Mouse (Mus musculus) kidney, adult 10 weeks (tissue): Measurements from ENCODE around the gene Adgrg4. TPM values are rescaled to one million over a fixed set of nuclear protein-coding genes. Genes with fewer than 3 reads are reported as not detected.

Experiments
- polyA plus RNA-seq: library from polyadenylated mRNA; stranded (reverse); fragments of 350-450 nt; fragmentation: Illumina TruSeq; extraction: RNeasy Lipid Tissue Mini Kit (QIAGEN cat#74804); gene quantifications from one replicate; pipeline ENCODE4 v1.2.3, GENCODE M21; 2014; ENCODE audit warnings: low read depth, low replicate concordance

Gene Adgrg4
- polyA plus RNA-seq = 16.5 TPM

DNA sequence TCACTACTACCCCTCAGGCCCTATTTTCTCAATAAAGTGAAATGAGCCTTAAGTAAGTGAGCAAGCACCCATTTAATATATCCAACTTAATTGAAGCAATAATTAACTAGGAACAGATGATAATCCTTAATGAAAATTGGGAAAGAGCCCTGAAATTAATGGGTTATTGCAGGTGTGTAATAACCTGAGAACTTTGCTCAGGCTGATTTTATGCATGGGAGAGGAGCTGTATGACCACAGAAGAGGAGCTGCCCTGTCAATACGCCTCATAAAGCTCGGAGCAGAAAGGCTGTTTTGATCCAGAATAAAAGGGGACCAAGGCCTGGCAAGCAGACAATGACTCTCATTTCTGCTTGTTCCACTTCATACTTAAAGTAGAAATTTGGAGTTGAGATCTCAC is at the start of gene Adgrg4:
Gene Adgrg4 (plus strand): TSS at position 301 of the 400 bp plus-strand sequence.

DNA sequence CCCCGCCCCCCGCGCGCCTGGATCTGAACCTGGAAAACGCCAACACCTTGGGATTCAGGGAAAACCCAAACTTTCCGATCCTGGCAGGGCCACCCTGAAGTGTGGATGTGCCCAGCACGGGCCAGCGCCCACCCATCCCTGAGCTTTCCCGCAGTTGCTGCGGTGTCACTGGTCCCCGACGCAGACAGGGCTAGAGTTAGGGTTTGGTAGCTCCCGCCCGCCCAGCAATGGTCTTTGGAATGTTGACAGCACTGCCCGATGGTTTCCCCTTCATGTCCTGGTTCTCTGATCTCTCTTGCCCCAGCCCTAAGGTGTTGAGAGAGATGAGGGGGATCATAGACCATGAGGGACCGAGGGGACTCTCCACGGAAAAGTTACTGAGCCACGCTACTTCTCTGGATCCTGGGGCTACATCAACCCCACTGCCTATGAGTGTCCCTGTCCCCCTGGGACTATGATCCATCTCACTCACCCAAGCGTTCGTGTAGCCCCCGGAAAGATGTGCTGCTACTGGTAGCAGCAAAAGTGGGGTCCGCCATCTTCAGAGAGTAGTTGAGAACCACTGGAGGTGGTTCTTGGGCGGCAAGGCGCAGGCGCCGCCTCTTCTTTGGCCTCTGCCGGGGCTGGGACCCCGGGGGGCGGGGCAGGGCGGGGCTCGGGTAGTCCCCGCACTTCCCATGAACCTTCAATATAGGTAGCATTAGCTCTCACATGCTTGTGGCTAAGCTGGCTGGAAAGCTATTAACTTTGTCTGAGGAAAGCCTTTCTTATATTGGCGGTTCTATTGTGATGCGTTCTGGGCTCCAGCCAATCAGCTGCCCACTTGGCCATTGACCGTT is 48.0 kb upstream of the Adgrg4 start, which contains the start of gene Map7d3:
Gene Map7d3 (minus strand): TSS at position 562 of the 839 bp plus-strand sequence.

DNA sequence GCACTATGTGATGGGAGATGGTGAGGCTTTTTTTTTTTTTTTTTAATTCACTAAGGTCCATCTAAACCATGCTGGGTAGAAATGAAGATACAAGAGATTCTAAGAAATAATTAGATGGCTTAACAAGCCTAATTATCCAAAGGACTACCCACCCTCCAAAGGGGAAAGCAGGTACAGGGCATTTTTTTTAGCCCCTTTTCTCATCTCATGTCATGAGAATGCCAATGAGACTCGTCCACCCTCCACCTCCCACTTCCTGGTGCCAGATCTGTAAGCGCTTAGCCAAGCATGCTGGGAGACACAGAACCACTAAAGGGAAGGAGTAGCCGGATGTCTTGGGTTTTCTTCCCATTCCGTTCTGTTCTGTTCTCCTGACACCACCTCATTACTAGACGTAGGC is 172.8 kb downstream of the Adgrg4 start, which contains the start of gene Brs3:
Gene Brs3 (plus strand): TSS at position 301 of the 400 bp plus-strand sequence.

Other genes starting within 250 kb of the Adgrg4 start
- gene Fhl1, start 138.4 kb upstream of the Adgrg4 start, polyA plus RNA-seq = 167 TPM
- gene Map7d3, start 47.8 kb upstream of the Adgrg4 start, polyA plus RNA-seq = 1.6 TPM
- gene Brs3, start 172.9 kb downstream of the Adgrg4 start, polyA plus RNA-seq = not detected
- 87.6 TPM for gene Htatsf1, start 183.4 kb downstream of the Adgrg4 start, polyA plus RNA-seq
- gene Vgll1, start 217.9 kb downstream of the Adgrg4 start, polyA plus RNA-seq = not detected